Mouse (Mus musculus): ENCODE measurements around the gene Ugt8a. TPM values are rescaled to one million over a fixed set of nuclear protein-coding genes. Genes with fewer than 3 reads are reported as not detected.

Ugt8a gene
- polyA plus RNA-seq, 1 experiment from 2014 or later: 3.1 TPM

GRCm38 (mm10) chr3:125849163-125849872 is 89.1 kb downstream of the Ugt8a start:
- Histone ChIP-seq H3K27ac (no peak overlapping the region), H3K9ac (no peak overlapping the region), H3K27me3 (no peaks in the 10 kb centered on the region), H3K9me3 (replicated peaks) (no peaks in the 10 kb centered on the region), H3K4me2 (no peak overlapping the region), H3K36me3 (ENCODE audit: poor library complexity, severe bottlenecking) (no peaks in the 10 kb centered on the region), H3K4me1 (no peaks in the 10 kb centered on the region), H3K4me3 (no peak overlapping the region)
- 25% methylated on average over 6 of the region's 6 CpGs for WGBS
- peak; percentile 87 for ATAC-seq

- Histone ChIP-seq H3K36me3 (ENCODE audit: poor library complexity, severe bottlenecking) (no peaks in the 10 kb centered on the region), H3K9me3 (replicated peaks) (no peaks in the 10 kb centered on the region), H3K9ac (no peak overlapping the region), H3K4me1 (no peaks in the 10 kb centered on the region), H3K27ac (no peak overlapping the region), H3K27me3 (no peaks in the 10 kb centered on the region), H3K4me2 (no peak overlapping the region), H3K4me3 (no peak overlapping the region)
- no peak for ATAC-seq
- WGBS: 74% methylated on average over 4 of the region's 4 CpGs
Observed at GRCm38 (mm10) chr3:125828051-125828450, 110.4 kb downstream of the Ugt8a start.

- ATAC-seq: no peak
Observed at GRCm38 (mm10) chr3:125827256-125827655, 111.2 kb downstream of the Ugt8a start.

GRCm38 (mm10) chr3:125819741-125820140 is 118.7 kb downstream of the Ugt8a start:
- H3K4me2 ChIP-seq: no peak overlapping the region
- H3K9me3 ChIP-seq (replicated peaks): no peaks in the 10 kb centered on the region
- H3K9ac ChIP-seq: no peak overlapping the region
- H3K27ac ChIP-seq: no peak overlapping the region
- H3K27me3 ChIP-seq: no peaks in the 10 kb centered on the region
- H3K36me3 ChIP-seq (ENCODE audit: poor library complexity, severe bottlenecking): no peaks in the 10 kb centered on the region
- no peak for ATAC-seq
- no peak overlapping the region for H3K4me3 ChIP-seq
- H3K4me1 ChIP-seq: no peaks in the 10 kb centered on the region

More at GRCm38 (mm10) chr3:125827256-125827655, 111.2 kb downstream of the Ugt8a start:
- Histone ChIP-seq H3K4me1 (no peaks in the 10 kb centered on the region), H3K27me3 (no peaks in the 10 kb centered on the region), H3K4me3 (no peak overlapping the region), H3K9ac (no peak overlapping the region), H3K27ac (no peak overlapping the region), H3K36me3 (ENCODE audit: poor library complexity, severe bottlenecking) (no peaks in the 10 kb centered on the region), H3K4me2 (no peak overlapping the region), H3K9me3 (replicated peaks) (no peaks in the 10 kb centered on the region)
- WGBS: 83% methylated on average over 4 of the region's 4 CpGs

Measured in forebrain, embryonic 13.5 days (tissue).